Comparison of ENCODE assay signal across 11 mouse cellular contexts in genomic region chr6:100197102-100197501, GRCm38 (mm10).
DNase-seq lines count a peak whose midpoint lies in the region; ATAC-seq lines count a peak whose summit lies in the region.
"Had no signal": no experiment of that assay in that cellular context is flagged by ENCODE, and none has a peak within 500 bp of the region (broad histone marks: within the 10 kb centered on the region; RNA-seq: fewer than 3 reads in every experiment).

No protein-coding gene starts in this region.

- H3K4me3 ChIP-seq in hindbrain, embryonic 11.5 days (ENCODE audit: low read depth, low read length), result no peak overlapping the region
- H3K4me3 ChIP-seq in hindbrain, embryonic 10.5 days, result no peak overlapping the region
- no peak overlapping the region for H3K4me3 ChIP-seq in intestine, embryonic 15.5 days (replicated peaks)

- no peaks in the 10 kb centered on the region for H3K36me3 ChIP-seq in hindbrain, embryonic 11.5 days (ENCODE audit: control insufficient read depth, insufficient read depth, low read length)
- no peaks in the 10 kb centered on the region for H3K36me3 ChIP-seq in hindbrain, embryonic 10.5 days
- no peaks in the 10 kb centered on the region for H3K36me3 ChIP-seq in intestine, embryonic 15.5 days

- H3K9ac ChIP-seq in hindbrain, embryonic 11.5 days (ENCODE audit: low read depth, low read length), result no peak overlapping the region
- H3K9ac ChIP-seq in intestine, embryonic 15.5 days, result no peak overlapping the region

- ATAC-seq in hindbrain, embryonic 11.5 days (ENCODE audit: low FRiP score), result no peak
- peak; percentile 48 for ATAC-seq in intestine, embryonic 15.5 days
- no peak for ATAC-seq in megakaryocyte-erythroid progenitor cell, adult 5-6 weeks (replicated peaks; ENCODE audit: low FRiP score, low TSS enrichment, poor library complexity, severe bottlenecking)
- ATAC-seq: Patski had no signal

- 59% methylated on average over 5 of the region's 5 CpGs for WGBS in hindbrain, embryonic 11.5 days
- 77% methylated on average over 5 of the region's 5 CpGs for WGBS in hindbrain, embryonic 10.5 days
- 54% methylated on average over 5 of the region's 5 CpGs for WGBS in intestine, embryonic 15.5 days

- peaks cover 6% of the 10 kb centered on the region; the same call in 1 of the 2 replicates for H3K4me1 ChIP-seq in hindbrain, embryonic 11.5 days (replicated peaks; ENCODE audit: control insufficient read depth, insufficient read depth, low read length)
- H3K4me1 ChIP-seq in hindbrain, embryonic 10.5 days (replicated peaks), result peaks cover 49% of the 10 kb centered on the region
- peaks cover 39% of the 10 kb centered on the region for H3K4me1 ChIP-seq in intestine, embryonic 15.5 days (replicated peaks)

- no peak overlapping the region for H3K27ac ChIP-seq in hindbrain, embryonic 11.5 days (ENCODE audit: low read depth, low read length)
- no peak overlapping the region for H3K27ac ChIP-seq in hindbrain, embryonic 10.5 days
- H3K27ac ChIP-seq in intestine, embryonic 15.5 days, result peak overlapping the region; percentile 68

- H3K9me3 ChIP-seq in hindbrain, embryonic 11.5 days (ENCODE audit: control insufficient read depth, low read length), result no peaks in the 10 kb centered on the region
- H3K9me3 ChIP-seq in hindbrain, embryonic 10.5 days, result no peaks in the 10 kb centered on the region
- no peaks in the 10 kb centered on the region for H3K9me3 ChIP-seq in intestine, embryonic 15.5 days

- no peak overlapping the region for H3K4me2 ChIP-seq in hindbrain, embryonic 11.5 days (replicated peaks; ENCODE audit: low read depth, low read length)
- no peak overlapping the region for H3K4me2 ChIP-seq in intestine, embryonic 15.5 days (replicated peaks)

- DNase-seq in hindbrain, embryonic 11.5 days (ENCODE audit: low spot score), result peak; percentile 29
- no peak for DNase-seq in hindbrain, embryonic 10.5 days (ENCODE audit: low spot score)
- DNase-seq in NIH3T3 (ENCODE audit: low read depth), result peak; percentile 61
- peak; percentile 47 for DNase-seq in brain, adult 2 months (ENCODE audit: low read depth, low spot score)
- no peak for DNase-seq in layer of hippocampus, adult 9-11 months
- no peak for DNase-seq in retina, postnatal 1 day
- DNase-seq: kidney, adult 18-20 months; right cerebral cortex, postnatal 4 days had no signal

- H3K27me3 ChIP-seq in hindbrain, embryonic 11.5 days (ENCODE audit: control insufficient read depth, insufficient read depth, low read length), result peaks cover 7% of the 10 kb centered on the region; the same call in 1 of the 2 replicates
- H3K27me3 ChIP-seq in hindbrain, embryonic 10.5 days (ENCODE audit: insufficient read depth, poor library complexity, severe bottlenecking), result peaks cover 93% of the 10 kb centered on the region
- H3K27me3 ChIP-seq in intestine, embryonic 15.5 days (replicated peaks), result no peaks in the 10 kb centered on the region
- H3K27me3 ChIP-seq: Patski had no signal

Comparison
In these comparisons a context has a peak if more than half of its experiments do, and no peak if none do; other contexts are left out.
1. DNase-seq: peak in hindbrain, embryonic 11.5 days (single experiment), NIH3T3 (single experiment) and brain, adult 2 months (single experiment); none in hindbrain, embryonic 10.5 days (single experiment), layer of hippocampus, adult 9-11 months (single experiment) and retina, postnatal 1 day (single experiment).